Mouse (Mus musculus) liver, postnatal 0 days (tissue): ENCODE measurements around the gene Pax7. TPM values are rescaled to one million over a fixed set of nuclear protein-coding genes. Genes with fewer than 3 reads are reported as not detected.

ENCODE experiments used
- ATAC-seq: fragments of 200-750 bp; cut with Nextera tagmentation; 2 replicates; pipeline ENCODE4 v1.8.0; 2017; ENCODE audit warnings: mild to moderate bottlenecking, moderate library complexity
- DNase-seq: peaks from one replicate; pipeline ENCODE4 v3.0.0-alpha.2; 2016
- H3K27ac ChIP-seq: fragments of 300-500 bp; sonication (generic); 2 replicates; pipeline ENCODE4 v1.5.1; 2014; ENCODE audit warnings: antibody characterized with exemption, moderate library complexity, mild to moderate bottlenecking, low read depth
- H3K27me3 ChIP-seq: fragments of 300-500 bp; sonication (generic); 2 replicates; pipeline ENCODE4 v1.6.1; 2014; ENCODE audit warnings: low read length, control low read depth, mixed read lengths; ENCODE audit not compliant: insufficient read depth
- H3K36me3 ChIP-seq: fragments of 300-500 bp; sonication (generic); replicated peaks from 2 replicates; pipeline ENCODE4 v1.6.1; 2014; ENCODE audit warnings: mild to moderate bottlenecking, control low read depth, low read length, moderate library complexity, mixed read lengths; ENCODE audit not compliant: insufficient read depth
- H3K4me1 ChIP-seq: fragments of 300-500 bp; sonication (generic); 2 replicates; pipeline ENCODE4 v1.6.1; 2014; ENCODE audit warnings: antibody characterized with exemption, mild to moderate bottlenecking, control low read depth; ENCODE audit not compliant: insufficient read depth
- H3K4me2 ChIP-seq: fragments of 300-500 bp; sonication (generic); 2 replicates; pipeline ENCODE4 v1.6.1; 2014; ENCODE audit warnings: low read depth, mild to moderate bottlenecking, low read length, moderate library complexity, mixed read lengths
- H3K4me3 ChIP-seq: fragments of 300-500 bp; sonication (generic); 2 replicates; pipeline ENCODE4 v1.5.1; 2014; ENCODE audit warnings: low read depth, low read length
- H3K9ac ChIP-seq: fragments of 300-500 bp; sonication (generic); replicated peaks from 2 replicates; pipeline ENCODE4 v1.6.1; 2014; ENCODE audit warnings: mild to moderate bottlenecking, moderate library complexity
- H3K9me3 ChIP-seq: fragments of 300-500 bp; sonication (generic); 2 replicates; pipeline ENCODE4 v1.6.1; 2016; ENCODE audit warnings: mild to moderate bottlenecking, control low read depth, low read length, mixed read lengths
- CTCF ChIP-seq: sonication (generic); IDR thresholded peaks from 2 replicates; pipeline ENCODE4 v1.5.1; 2016; ENCODE audit warnings: antibody characterized with exemption, low read depth
- EP300 ChIP-seq: IDR thresholded peaks from 2 replicates; pipeline ENCODE4 v1.6.1; 2016; ENCODE audit warnings: antibody characterized with exemption, low read depth, mild to moderate bottlenecking
- WGBS: fragments of 180-500 bp; shearing (Covaris S2); extraction: QIAGEN DNeasy Blood & Tissue Kit; methylation state at CpG from one replicate; pipeline ENCODE4 v1.1.7; 2014; ENCODE audit not compliant: insufficient replicate concordance; 5-methylcytosine and 5-hydroxymethylcytosine counted together
- polyA plus RNA-seq: library from polyadenylated mRNA; unstranded; fragments of >200 nt; fragmentation: Nextera tagmentation; extraction: Ambion mirVana; gene quantifications from 2 replicates; pipeline ENCODE4 v1.2.1, GENCODE M21; 2015

Pax7 gene
- polyA plus RNA-seq, 1 experiment from 2014 or later, result not detected

DNA sequence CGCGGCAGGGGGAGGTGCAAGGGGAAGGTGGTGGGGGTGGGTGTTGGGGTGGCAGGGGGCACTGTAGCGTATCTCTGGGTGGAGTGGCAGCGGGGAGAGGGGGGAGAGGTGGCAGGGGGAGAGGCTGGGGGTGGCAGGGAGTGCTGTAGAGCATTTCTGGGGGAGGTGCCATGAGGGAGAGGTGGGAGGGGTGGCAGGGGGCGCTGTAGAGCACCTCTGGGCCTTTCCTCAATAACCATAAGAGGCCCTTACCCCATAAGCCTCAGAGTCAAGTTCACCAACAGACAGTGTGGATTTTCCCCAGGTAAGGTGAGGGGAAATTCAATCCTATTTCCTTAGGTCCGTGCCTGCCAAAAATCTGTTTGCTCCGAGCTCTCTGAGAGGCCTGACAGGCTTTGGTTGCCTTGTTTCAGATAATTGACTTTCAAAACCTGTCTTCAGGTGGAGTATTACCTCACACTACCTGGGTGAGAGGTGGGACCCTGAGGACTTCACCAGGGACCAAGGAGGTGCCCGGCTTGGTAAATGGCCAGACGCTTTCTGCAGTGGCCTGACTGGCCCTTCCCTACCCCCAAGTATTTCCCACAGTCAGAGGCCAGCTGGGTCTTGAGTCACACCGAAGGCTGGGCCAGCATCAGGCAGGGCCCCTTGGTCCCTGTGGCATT, 33.8 kb downstream of the Pax7 start:
- H3K36me3 ChIP-seq, result no peaks in the 10 kb centered on the region
- 46% methylated on average over 10 of the region's 10 CpGs for WGBS
- ATAC-seq, result no peak

DNA sequence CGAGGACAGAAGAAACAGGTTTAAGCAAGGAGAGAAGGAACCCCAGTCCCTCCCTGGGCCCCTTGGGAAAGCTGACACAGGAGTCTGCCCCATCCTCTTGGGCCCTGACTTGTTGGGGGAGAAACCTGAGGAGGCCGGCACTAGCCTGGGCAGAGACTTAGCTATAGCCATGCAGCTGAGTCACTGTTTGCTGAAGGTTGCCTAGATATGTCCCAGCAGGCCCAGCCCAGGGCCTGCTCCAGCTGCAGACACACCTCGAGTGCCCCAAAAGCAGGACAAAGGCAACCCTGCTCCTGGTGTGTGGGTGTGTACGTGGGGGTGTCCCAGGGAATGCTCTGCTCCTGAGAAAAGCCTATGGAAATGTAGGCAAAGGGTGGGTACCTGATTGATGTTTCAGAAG, 36.0 kb downstream of the Pax7 start:
- Histone ChIP-seq H3K4me3 (no peak overlapping the region), H3K9me3 (no peaks in the 10 kb centered on the region), H3K4me1 (no peaks in the 10 kb centered on the region), H3K9ac (no peak overlapping the region), H3K36me3 (no peaks in the 10 kb centered on the region), H3K27me3 (0 out of 2 replicates have a peak, but pooled peaks cover 7% of the 10 kb centered on the region), H3K4me2 (no peak overlapping the region), H3K27ac (no peak overlapping the region)
- no peak for DNase-seq
- ATAC-seq, result no peak
- no peak for TF ChIP-seq EP300
- no peak for TF ChIP-seq CTCF
- 31% methylated on average over 4 of the region's 4 CpGs for WGBS

More for the DNA sequence above, 33.8 kb downstream of the Pax7 start:
- no peak overlapping the region for H3K4me2 ChIP-seq
- no peak overlapping the region for H3K4me3 ChIP-seq
- H3K27me3 ChIP-seq, result 0 out of 2 replicates have a peak, but pooled peaks cover 10% of the 10 kb centered on the region
- H3K4me1 ChIP-seq, result no peaks in the 10 kb centered on the region
- TF ChIP-seq EP300 (no peak), CTCF (no peak)
- no peak for DNase-seq
- no peaks in the 10 kb centered on the region for H3K9me3 ChIP-seq
- H3K27ac ChIP-seq, result no peak overlapping the region
- H3K9ac ChIP-seq, result no peak overlapping the region

DNA sequence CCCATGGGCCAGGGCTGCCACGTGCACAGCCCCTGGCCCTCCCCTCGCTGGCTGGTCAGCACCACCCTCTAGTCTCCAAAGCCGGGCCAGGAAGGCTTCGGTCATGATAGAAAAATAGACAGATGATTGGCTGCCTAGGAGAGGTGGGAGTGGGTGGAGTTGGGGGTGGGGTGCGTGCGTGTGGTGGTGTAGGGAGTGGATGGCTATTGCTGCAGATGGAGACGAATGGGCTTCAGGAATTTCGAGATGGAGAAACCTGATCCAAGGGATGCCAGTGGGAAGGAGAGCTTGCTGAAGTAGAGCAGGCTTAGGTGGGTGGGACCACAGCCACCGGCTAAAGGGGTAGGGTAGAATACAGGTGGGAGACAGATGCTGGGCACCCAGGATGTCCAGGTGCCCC, 37.2 kb downstream of the Pax7 start:
- H3K9me3 ChIP-seq, result no peaks in the 10 kb centered on the region
- no peak overlapping the region for H3K27ac ChIP-seq
- ATAC-seq (no peak), DNase-seq (no peak)
- no peak overlapping the region for H3K9ac ChIP-seq
- 0 out of 2 replicates have a peak, but pooled peaks cover 4% of the 10 kb centered on the region for H3K27me3 ChIP-seq
- H3K36me3 ChIP-seq, result no peaks in the 10 kb centered on the region
- no peak overlapping the region for H3K4me3 ChIP-seq
- TF ChIP-seq EP300 (no peak), CTCF (no peak)
- 0 out of 2 replicates have a peak, but pooled peaks cover 4% of the 10 kb centered on the region for H3K4me1 ChIP-seq
- 29% methylated on average over 9 of the region's 9 CpGs for WGBS
- H3K4me2 ChIP-seq, result no peak overlapping the region

DNA sequence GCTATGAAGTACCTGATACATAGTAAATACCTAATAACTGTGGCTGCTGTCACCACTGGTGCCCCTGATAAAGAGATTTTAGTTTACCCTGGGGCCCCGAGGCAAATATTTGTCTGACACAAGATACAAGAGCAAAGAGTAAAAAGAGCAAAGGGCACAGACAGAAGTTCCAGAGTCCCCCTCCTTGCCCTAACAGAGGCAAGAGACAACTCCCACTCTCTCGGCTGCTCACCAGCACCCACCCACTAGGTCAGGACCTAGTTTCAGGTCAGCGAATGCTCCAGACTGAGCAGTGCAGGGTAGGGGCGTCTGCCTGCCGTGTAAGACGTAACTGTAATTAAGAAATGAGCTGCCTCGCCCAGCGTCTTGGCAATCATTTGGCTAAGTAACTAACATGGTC, 42.2 kb downstream of the Pax7 start:
- H3K9ac ChIP-seq, result no peak overlapping the region
- TF ChIP-seq CTCF (no peak), EP300 (no peak)
- no peak for DNase-seq
- no peaks in the 10 kb centered on the region for H3K27me3 ChIP-seq
- 37% methylated on average over 8 of the region's 8 CpGs for WGBS
- H3K4me3 ChIP-seq, result no peak overlapping the region
- peaks cover 11% of the 10 kb centered on the region; the same call in 1 of the 2 replicates for H3K4me1 ChIP-seq
- peak overlapping the region; percentile 40 for H3K4me2 ChIP-seq
- H3K27ac ChIP-seq, result no peak overlapping the region
- ATAC-seq, result peak; percentile 74
- H3K9me3 ChIP-seq, result 0 out of 2 replicates have a peak, but pooled peaks cover 2% of the 10 kb centered on the region
- no peaks in the 10 kb centered on the region for H3K36me3 ChIP-seq

DNA sequence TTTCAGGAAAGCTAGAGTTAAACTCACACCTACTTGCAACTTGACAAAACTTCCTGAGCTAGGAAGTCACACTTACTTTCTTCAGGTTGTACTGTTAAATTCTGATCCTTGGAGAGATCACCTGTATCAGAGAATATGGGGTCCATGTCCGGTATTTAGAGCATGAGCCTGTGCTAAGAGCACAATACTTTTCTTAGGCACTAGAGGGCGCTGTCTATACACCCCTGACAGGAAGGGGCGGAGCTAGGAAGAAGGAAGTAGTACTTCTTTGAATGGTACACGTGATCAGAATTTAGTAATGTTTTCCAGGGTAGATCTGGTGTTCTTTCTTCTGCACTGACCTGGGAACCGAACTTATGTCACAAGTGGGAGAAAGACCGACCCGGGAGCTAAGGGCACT, 43.6 kb downstream of the Pax7 start:
- DNase-seq, result no peak
- 73% methylated on average over 7 of the region's 7 CpGs for WGBS

DNA sequence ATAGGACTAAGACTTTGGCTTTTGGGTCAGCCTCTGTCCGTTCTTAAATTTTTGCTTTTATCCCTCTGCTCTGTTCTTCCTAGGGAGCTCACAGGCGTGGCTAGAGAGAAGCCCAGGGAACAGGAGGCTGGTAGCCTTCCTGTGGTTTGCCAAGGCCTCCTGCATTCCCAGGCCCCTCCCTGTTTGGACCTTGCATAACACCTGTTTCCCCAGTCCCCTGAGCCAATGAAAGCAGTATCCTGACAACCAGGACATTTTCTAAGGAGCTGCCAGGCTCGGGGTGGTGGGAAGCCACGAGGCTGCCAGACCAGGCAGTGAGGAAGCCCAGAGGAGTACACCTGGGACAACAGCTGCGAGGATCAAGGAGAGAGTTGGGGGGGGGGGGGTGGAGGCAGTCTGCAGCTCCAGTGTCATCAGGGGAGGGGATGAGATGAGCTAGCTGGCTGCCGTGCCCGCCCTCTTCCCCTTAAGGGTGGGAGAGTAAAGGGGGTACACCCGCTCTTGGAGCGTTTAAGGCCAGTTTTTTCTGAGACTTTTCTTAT, 50.3 kb downstream of the Pax7 start:
- Histone ChIP-seq H3K27me3 (no peaks in the 10 kb centered on the region), H3K9me3 (no peaks in the 10 kb centered on the region), H3K9ac (no peak overlapping the region), H3K4me2 (no peak overlapping the region), H3K4me3 (no peak overlapping the region), H3K36me3 (no peaks in the 10 kb centered on the region), H3K27ac (no peak overlapping the region), H3K4me1 (no peaks in the 10 kb centered on the region)
- TF ChIP-seq EP300 (no peak), CTCF (no peak)
- DNase-seq (no peak), ATAC-seq (no peak)
- 53% methylated on average over 9 of the region's 9 CpGs for WGBS

More for the DNA sequence above, 43.6 kb downstream of the Pax7 start:
- no peaks in the 10 kb centered on the region for H3K27me3 ChIP-seq
- H3K9me3 ChIP-seq, result 0 out of 2 replicates have a peak, but pooled peaks cover 2% of the 10 kb centered on the region
- peaks cover 11% of the 10 kb centered on the region; the same call in 1 of the 2 replicates for H3K4me1 ChIP-seq
- no peak for ATAC-seq
- no peak overlapping the region for H3K4me3 ChIP-seq
- no peaks in the 10 kb centered on the region for H3K36me3 ChIP-seq
- H3K27ac ChIP-seq, result no peak overlapping the region
- H3K9ac ChIP-seq, result no peak overlapping the region
- H3K4me2 ChIP-seq, result no peak overlapping the region
- TF ChIP-seq CTCF, result peak; percentile 61
- no peak for TF ChIP-seq EP300
